Mouse (Mus musculus): Measurements from ENCODE around the gene Ss18l1.

Ss18l1 gene

DNA sequence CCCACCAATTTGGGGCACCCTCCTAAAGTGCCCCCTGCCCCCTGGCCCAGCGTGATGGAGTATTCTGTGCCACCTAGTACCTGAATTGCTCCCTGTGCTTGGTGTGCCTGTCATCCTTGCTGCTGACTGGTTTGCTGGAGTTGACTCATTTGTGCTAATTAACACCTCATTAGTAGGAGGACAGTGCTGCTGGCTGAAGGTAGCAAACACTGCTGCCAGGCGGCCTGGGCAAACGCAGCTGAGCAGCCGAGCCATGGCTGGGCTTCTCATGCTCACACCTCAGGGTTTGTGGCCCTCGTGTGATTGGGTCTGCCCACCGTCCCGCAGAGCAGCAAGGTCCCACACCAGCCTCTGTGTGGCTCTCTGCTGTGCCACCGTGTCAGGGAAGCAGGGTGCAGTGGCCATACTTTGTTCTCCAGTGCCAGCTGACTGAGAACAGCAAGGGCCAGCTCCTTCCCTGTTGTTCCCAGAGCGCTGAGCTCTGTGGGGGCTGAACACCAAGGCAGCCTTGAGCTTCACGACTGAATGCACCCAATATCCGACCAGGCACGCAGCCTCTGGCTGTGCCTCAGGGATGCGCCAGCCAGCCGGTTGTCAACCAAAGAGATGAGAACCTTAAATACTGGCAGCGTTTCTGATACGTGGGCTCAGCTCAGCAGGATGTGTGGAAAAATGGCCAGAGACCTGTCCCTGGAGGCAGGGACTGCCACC is 43.8 kb downstream of the Ss18l1 start:
- no peak for DNase-seq (ENCODE audit: low spot score in 2 of 2)

DNA sequence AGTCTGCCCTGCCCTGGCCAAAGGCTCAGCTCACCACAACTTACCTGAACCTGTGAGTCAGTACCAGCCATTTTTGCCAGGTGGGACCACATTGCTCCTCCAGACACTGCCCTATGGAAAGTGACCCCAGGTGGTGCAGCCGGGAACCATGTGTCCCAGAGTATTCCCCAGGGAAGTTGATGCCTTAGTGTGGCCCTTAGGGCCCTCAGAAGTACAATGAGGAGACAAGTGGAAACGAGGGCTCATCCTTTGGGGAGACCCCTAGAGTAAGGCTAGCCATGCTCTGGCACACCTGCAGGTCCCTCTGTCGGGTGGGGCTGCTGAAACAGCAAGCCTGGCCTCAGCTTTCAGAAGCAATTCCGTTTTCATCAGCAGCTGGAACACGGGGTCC is 44.3 kb downstream of the Ss18l1 start:
- no peak for DNase-seq (ENCODE audit: low spot score in 2 of 2)

- no peak for DNase-seq (ENCODE audit: low spot score in 2 of 2)
Measured at GRCm38 (mm10) chr2:180087472-180087871, 45.2 kb downstream of the Ss18l1 start.

GRCm38 (mm10) chr2:180090285-180090684 is 48.0 kb downstream of the Ss18l1 start:
- DNase-seq (ENCODE audit: low spot score in 2 of 2), result no peak

GRCm38 (mm10) chr2:180095711-180096110 is 53.4 kb downstream of the Ss18l1 start:
- no peak for DNase-seq (ENCODE audit: low spot score in 2 of 2)

DNA sequence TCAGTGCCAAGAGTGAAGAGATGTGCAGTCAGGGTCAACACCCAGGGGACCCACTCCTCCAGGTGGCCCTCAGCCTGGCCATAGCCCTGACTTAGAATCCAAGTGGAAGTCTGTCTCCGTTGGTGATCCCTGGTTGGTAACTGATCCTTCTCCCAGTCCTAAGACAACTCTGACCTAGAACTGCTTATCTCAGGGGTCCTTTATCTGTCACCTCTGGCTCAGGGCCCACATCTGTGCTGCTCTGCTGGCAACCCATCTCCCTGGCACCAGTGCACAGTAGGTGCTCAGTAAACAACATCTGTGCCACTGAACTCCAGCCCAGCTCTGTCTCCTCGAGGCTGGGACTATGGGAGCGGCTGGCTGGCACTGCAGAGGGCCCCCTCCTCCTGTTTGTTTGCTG is 55.3 kb downstream of the Ss18l1 start:
- DNase-seq (ENCODE audit: low spot score in 2 of 2), result no peak

- DNase-seq (ENCODE audit: low spot score in 2 of 2), result no peak
Measured at GRCm38 (mm10) chr2:180098167-180098566, 55.9 kb downstream of the Ss18l1 start.

DNA sequence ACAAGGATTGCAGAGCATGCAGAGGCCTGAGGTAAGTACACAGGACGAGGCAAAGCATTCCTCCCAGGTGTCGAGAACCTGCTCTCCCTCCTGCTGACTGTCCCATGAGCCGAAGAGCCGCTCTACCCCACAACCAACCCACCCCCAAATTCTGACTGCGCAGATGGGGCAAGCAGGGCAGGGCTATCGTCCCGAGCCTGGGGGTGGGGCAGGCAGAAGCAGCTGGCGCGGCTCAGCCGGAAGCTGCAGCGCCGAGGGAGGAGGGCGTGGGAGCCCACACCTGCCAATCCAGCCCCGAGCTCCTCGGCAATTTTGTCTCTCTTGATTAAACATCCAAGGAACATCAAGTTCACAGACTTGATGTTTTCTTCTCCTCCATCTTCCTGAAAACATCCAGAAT is 57.2 kb downstream of the Ss18l1 start:
- DNase-seq (ENCODE audit: low spot score in 2 of 2), result no peak

- no peak for DNase-seq (ENCODE audit: low spot score in 2 of 2)
Measured at GRCm38 (mm10) chr2:180103151-180103977, 61.1 kb downstream of the Ss18l1 start.

DNA sequence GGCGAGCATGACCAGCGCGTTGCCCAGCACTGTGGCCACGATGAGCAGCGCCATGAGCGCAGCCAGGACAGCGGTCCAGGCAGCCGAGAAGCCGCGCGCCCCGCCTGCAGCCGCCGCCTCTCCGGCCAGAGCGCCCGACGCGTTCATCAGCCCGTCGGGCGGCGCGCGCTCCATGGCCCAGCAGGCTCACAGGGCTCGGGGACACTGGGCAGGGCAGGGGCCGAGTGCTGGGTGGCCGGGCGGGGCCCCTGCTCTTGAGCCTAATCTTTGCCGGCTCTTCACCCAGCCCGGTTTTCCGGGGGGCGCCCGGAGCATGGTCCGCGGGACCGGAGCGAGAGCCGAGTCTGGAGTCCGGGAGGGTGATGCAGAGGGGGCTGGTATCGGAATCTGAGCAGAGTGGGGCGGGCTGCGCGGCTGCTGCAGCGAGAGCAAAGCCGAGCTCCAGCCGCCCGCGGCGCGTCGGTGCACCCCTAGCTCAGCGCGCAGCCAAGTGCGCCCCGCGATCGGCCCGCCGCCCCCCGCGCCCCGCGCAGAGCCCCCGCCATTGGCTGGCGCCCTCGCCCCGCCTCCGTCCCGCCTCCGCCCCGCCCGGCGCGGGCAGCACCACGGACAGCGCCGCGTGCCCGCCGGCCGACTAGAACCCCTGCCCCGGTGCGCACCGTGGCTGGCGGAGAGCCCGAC is 61.8 kb downstream of the Ss18l1 start, which contains the start of gene Hrh3:
Gene Hrh3 (minus strand): TSS at position 511 of the 681 bp plus-strand sequence.
- peak in 1 of 2 experiments; percentile 66 for DNase-seq (ENCODE audit: low spot score in 2 of 2)

DNA sequence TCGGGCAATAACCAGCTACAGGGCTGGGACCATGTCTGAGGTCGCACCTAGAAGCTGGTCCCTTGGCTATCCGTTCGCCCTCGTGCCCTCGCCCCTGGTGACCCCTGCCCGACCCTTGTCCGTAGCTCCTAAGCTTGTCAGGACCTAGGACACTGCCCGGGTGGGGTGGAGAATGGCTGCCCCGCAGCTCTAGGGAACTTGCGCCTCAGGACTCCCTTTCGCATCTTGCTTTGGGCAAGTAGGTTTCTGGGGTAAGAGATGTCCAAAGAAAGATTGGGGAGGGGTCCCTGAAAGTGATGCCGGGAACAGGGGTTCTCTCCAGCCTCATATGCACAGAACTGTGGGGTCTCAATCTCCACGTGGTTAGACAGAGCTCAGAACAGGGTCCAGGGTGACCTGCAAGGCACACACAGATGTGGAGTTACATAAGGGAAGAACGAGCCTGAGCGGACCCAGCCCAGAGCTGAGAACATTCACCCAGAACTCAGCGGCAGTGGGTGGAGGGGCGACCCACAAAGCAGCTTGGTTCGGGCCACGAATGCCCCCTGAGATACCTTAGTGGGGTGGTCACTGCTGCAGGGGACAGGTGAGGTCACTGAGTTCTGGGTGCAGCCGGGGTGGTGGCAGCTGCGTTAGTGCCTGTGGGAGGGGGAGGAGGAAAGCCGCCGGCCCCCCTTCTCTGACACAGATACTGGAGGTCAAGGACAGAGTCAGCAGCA is 62.5 kb downstream of the Ss18l1 start:
- DNase-seq (ENCODE audit: low spot score in 2 of 2), result no peak

DNA sequence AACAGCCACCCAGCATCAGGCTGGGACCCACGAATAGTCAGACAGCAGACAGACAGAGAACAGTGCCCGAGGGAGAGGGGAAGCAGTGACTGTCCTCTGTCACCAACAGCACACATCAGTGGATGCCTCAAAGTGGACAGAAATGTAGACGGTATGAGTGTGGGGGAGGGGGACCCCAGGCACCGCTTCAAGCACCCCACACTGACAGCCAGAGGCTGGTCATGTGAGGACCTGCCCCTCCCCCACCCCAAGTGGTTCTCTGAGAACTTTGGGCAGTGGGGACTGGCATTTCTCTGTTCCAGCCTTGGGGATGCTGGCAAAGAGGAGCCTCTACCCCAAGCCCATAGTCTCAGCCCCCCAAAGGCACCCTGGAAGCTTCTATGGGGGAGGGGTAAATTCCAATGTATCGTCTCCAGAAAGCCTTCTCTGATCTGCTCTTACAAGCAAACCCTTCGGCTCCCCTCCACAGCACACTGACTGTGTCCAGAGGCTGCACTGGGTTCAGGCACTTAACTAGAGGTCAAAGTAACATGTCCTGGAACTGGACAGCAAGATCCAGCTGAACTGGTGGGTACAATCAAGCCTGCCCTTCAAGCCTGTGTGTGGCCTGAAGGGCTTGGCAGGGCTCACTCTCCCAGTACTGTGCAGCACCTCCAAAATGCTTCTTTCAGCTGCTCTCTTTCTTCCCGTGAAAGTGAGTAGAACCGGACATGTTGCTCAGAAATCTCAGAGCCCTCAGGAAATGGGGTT is 63.3 kb downstream of the Ss18l1 start:
- no peak for DNase-seq (ENCODE audit: low spot score in 2 of 2)

DNA sequence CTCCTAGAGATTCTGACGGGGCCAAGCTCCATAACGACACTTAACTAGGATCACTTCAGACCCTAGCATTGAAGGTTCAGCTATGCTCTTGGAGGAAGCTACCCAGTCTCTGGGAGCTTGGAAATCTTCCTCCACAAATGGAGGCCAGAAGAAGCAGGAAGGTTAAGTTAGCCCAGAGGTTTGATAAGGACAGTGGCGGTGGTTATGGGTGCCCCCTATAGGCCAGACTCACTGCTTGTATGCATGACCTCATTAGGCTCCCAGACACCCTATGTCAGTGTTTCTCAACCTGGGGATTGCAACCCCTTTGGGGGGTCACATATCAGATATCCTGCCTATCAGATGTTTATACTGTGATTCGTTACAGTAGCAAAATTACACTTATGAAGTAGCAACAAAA is 64.8 kb downstream of the Ss18l1 start:
- no peak for DNase-seq (ENCODE audit: low spot score in 2 of 2)

DNA sequence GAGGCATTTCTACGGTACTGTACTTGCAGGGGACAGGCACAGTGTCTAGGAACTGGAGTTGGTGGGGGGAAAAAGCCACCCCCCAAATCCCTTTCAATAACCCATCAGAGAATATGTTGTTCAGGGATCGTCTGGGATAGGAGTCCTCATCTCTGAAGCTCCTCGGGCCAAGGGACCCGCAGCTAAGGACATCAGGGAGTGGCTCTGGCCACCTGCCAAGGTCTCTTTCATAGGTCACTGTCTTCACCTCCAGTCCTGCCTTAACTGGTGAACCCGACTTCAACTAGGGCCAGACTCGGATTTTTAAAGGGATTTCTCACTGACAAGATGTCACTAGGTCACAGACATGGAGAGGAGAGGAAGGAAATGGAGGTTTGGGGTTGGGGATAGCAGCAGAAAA is 66.0 kb downstream of the Ss18l1 start:
- DNase-seq (ENCODE audit: low spot score in 2 of 2), result no peak

DNA sequence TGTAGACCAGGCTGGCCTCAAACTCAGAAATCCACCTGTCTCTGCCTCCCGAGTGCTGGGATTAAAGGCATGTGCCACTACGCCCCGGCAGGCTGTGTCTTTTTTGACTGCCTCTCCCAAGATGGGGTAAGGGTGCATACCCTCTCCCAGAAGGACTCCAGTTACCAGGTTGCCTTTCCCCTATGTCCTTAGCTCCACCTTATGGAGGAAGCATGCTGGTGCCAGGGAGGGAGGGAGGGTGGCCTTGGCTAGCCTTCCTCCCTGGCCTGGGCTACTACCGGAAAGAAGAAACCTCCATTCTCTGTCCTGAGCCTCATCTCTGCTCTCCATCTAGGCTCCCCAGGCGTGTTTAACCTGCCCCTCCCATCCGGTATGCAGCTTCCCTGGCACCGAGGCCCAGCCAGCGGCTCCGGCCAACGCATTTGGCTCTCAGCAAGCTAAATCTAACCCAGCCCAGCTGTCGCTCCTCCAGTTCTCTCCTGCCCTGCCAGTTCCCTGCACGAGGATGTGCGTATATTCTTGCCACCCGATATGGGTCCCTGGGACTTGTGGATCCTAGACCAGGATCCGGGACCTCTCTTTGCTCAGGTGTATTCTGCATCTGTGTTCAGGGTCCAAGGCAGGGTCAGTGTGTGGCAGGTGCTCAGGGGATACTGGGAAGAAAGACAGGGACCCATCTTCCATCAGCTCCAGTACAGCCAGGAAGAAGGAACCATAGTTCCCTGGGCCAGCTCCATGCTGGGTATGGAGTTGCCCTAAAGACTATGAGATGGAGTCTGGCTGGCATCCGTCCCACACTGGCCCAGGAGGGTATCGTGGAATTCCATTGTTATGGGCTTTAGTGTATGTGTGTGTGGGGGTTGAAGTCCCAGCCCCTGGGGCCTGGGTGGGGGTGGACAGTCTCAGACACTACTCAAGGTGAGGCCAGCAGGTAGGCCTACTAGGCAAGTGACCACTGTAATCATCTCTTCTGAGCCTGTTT is 71.9 kb downstream of the Ss18l1 start:
- peak in 1 of 2 experiments; percentile 59 for DNase-seq (ENCODE audit: low spot score in 2 of 2)

DNA sequence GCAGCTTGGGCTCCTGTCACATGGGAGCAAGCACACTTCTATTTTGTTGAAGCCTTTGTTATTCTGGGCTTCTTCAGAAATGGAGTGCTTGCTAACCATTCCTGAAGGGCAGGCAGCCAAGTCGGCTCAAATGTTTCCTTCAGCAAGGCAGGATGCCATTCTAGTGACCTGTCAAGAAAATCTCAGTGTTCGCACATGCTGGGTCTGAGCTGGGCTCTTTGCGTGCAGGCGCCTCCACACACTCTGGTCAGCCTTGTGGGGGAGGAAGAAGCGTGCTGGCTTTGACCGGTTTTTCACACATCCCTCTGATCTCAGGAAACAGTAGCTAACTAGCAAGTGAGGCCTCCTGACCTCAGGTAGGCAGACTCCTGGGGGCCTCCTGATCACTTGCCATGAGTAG is 73.0 kb downstream of the Ss18l1 start:
- DNase-seq (ENCODE audit: low spot score in 2 of 2), result peak in 1 of 2 experiments; percentile 59

DNA sequence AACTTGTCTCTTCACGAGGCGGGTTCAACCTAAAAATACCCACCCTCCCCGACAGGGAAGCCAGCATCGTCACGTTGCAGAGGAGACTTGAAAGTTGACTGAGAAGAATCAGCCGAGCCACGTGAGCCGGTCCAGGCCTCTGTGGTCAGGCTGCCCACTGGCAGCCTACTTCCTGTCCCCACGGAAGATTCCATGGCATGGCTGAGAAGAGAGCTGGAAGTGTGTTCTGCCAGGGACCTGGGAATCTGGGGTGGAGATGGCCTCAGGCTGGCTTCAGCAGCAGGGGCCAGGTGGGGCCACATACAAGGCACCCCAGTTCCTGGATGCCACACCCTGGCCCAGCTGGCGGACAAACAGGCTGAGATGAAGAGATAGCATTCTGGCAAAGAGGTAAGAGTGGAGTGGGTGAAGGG is 73.8 kb downstream of the Ss18l1 start:
- DNase-seq (ENCODE audit: low spot score in 2 of 2), result peak in 1 of 2 experiments; percentile 33

DNA sequence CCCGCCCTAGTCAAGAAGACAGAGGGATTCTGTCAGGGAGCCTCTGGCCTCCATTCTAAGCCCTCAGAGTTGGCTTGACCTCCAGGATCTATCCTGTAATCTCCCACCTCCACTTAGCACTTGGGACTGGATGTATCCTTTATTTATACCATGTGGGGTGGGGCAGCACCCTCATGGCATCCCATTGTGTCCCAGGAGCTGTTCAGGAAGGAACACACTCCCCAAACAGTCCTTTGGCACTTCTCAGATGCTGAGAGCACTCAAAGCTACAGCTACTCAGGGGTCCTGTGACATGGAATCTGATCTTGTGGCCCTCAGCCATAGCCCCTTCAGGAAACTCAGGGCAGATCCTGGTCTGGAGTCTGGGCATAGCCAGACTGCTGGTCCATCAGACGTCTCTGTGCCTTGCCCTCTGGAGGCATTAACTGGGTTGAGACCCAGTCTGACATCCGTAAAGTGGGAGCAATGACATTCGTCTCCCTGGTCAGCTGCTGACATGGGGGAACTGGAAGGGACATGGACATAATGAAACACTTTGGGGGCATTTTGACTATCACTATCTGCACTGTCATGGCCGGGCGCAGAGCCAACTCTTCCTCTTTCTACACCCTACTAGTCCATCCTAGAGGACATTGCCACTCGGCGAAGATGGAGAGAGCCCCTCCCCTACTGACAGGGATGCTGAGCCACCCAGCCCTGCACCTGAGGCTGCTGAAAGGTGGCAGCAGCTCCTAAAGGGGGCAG is 74.6 kb downstream of the Ss18l1 start:
- no peak for DNase-seq (ENCODE audit: low spot score in 2 of 2)

All from frontal cortex, postnatal 10 days (tissue).